Mouse (Mus musculus) hindbrain, embryonic 13.5 days (tissue): Measurements from ENCODE around the gene Plppr4. TPM values are rescaled to one million over a fixed set of nuclear protein-coding genes. Genes with fewer than 3 reads are reported as not detected.

ENCODE experiments used
- ATAC-seq: fragments of 200-750 bp; cut with Nextera tagmentation; 2 replicates; pipeline ENCODE4 v1.8.0; 2017; ENCODE audit warnings: moderate TSS enrichment; ENCODE audit not compliant: low FRiP score
- H3K27ac ChIP-seq: fragments of 300-500 bp; sonication (generic); 2 replicates; pipeline ENCODE4 v1.5.1; 2015; ENCODE audit warnings: inconsistent platforms, mild to moderate bottlenecking, moderate library complexity
- H3K27me3 ChIP-seq: fragments of 300-500 bp; sonication (generic); 2 replicates; pipeline ENCODE4 v1.6.1; 2015; ENCODE audit warnings: mild to moderate bottlenecking, inconsistent platforms
- H3K36me3 ChIP-seq: fragments of 300-500 bp; sonication (generic); 2 replicates; pipeline ENCODE4 v1.6.1; 2015; ENCODE audit warnings: mild to moderate bottlenecking, inconsistent platforms
- H3K4me1 ChIP-seq: fragments of 300-500 bp; sonication (generic); replicated peaks from 2 replicates; pipeline ENCODE4 v1.6.1; 2015; ENCODE audit warnings: inconsistent platforms
- H3K4me2 ChIP-seq: fragments of 300-500 bp; sonication (generic); 2 replicates; pipeline ENCODE4 v1.6.1; 2015; ENCODE audit warnings: inconsistent platforms, mild to moderate bottlenecking, moderate library complexity
- H3K4me3 ChIP-seq: fragments of 300-500 bp; sonication (generic); 2 replicates; pipeline ENCODE4 v1.5.1; 2015; ENCODE audit warnings: mild to moderate bottlenecking, inconsistent platforms
- H3K9ac ChIP-seq: fragments of 300-500 bp; sonication (generic); 2 replicates; pipeline ENCODE4 v1.6.1; 2015; ENCODE audit warnings: mild to moderate bottlenecking, inconsistent platforms
- H3K9me3 ChIP-seq: fragments of 300-500 bp; sonication (generic); 2 replicates; pipeline ENCODE4 v1.6.1; 2016; ENCODE audit warnings: inconsistent platforms
- WGBS: fragments of 180-500 bp; shearing (Covaris S2); methylation state at CpG from one replicate; pipeline ENCODE4 v1.1.7; 2015; 5-methylcytosine and 5-hydroxymethylcytosine counted together
- polyA plus RNA-seq: library from polyadenylated mRNA; unstranded; fragments of >200 nt; fragmentation: Nextera tagmentation; extraction: Ambion mirVana; gene quantifications from 2 replicates; pipeline ENCODE4 v1.2.1, GENCODE M21; 2015

Plppr4 gene
- polyA plus RNA-seq, 1 experiment from 2014 or later = 7.6 TPM

- WGBS = 85% methylated on average over 3 of the region's 3 CpGs
- Histone ChIP-seq H3K4me1 (no peaks in the 10 kb centered on the region), H3K4me2 (no peak overlapping the region), H3K36me3 (peaks cover 11% of the 10 kb centered on the region), H3K9ac (no peak overlapping the region), H3K9me3 (no peaks in the 10 kb centered on the region), H3K27ac (no peak overlapping the region), H3K4me3 (no peak overlapping the region), H3K27me3 (no peaks in the 10 kb centered on the region)
- ATAC-seq = no peak
These were observed 41.0 kb downstream of the Plppr4 start for GRCm38 (mm10) chr3:117319671-117320070.

GRCm38 (mm10) chr3:117313339-117313738 lies 47.3 kb downstream of the Plppr4 start:
- Histone ChIP-seq H3K27me3 (no peaks in the 10 kb centered on the region), H3K4me3 (no peak overlapping the region), H3K4me2 (no peak overlapping the region), H3K27ac (no peak overlapping the region), H3K9ac (no peak overlapping the region), H3K4me1 (no peaks in the 10 kb centered on the region), H3K9me3 (no peaks in the 10 kb centered on the region), H3K36me3 (no peaks in the 10 kb centered on the region)
- ATAC-seq = no peak
- WGBS = 94% methylated on average over 4 of the region's 4 CpGs

GRCm38 (mm10) chr3:117312097-117312496 lies 48.6 kb downstream of the Plppr4 start:
- H3K9ac ChIP-seq = no peak overlapping the region
- no peak overlapping the region for H3K4me3 ChIP-seq
- no peaks in the 10 kb centered on the region for H3K27me3 ChIP-seq
- ATAC-seq = no peak
- no peaks in the 10 kb centered on the region for H3K4me1 ChIP-seq
- H3K4me2 ChIP-seq = no peak overlapping the region
- no peaks in the 10 kb centered on the region for H3K9me3 ChIP-seq
- WGBS = 96% methylated on average over 7 of the region's 7 CpGs
- H3K27ac ChIP-seq = no peak overlapping the region
- H3K36me3 ChIP-seq = no peaks in the 10 kb centered on the region

GRCm38 (mm10) chr3:117310801-117311368 lies 49.8 kb downstream of the Plppr4 start:
- no peak for ATAC-seq

GRCm38 (mm10) chr3:117309580-117309910 lies 51.1 kb downstream of the Plppr4 start:
- 92% methylated on average over 3 of the region's 3 CpGs for WGBS
- H3K27me3 ChIP-seq = no peaks in the 10 kb centered on the region
- H3K36me3 ChIP-seq = no peaks in the 10 kb centered on the region
- ATAC-seq = no peak
- no peak overlapping the region for H3K27ac ChIP-seq
- H3K9ac ChIP-seq = no peak overlapping the region
- H3K4me2 ChIP-seq = no peak overlapping the region
- H3K9me3 ChIP-seq = no peaks in the 10 kb centered on the region
- no peaks in the 10 kb centered on the region for H3K4me1 ChIP-seq
- H3K4me3 ChIP-seq = no peak overlapping the region

More at GRCm38 (mm10) chr3:117310801-117311368, 49.8 kb downstream of the Plppr4 start:
- Histone ChIP-seq H3K4me3 (no peak overlapping the region), H3K27ac (no peak overlapping the region), H3K4me2 (no peak overlapping the region), H3K27me3 (no peaks in the 10 kb centered on the region), H3K36me3 (no peaks in the 10 kb centered on the region), H3K4me1 (no peaks in the 10 kb centered on the region), H3K9me3 (no peaks in the 10 kb centered on the region), H3K9ac (no peak overlapping the region)
- 88% methylated on average over 2 of the region's 2 CpGs for WGBS

GRCm38 (mm10) chr3:117308895-117309579 lies 51.6 kb downstream of the Plppr4 start:
- ATAC-seq = no peak
- H3K4me1 ChIP-seq = no peaks in the 10 kb centered on the region
- WGBS = 91% methylated on average over 3 of the region's 3 CpGs

GRCm38 (mm10) chr3:117307555-117307954 lies 53.1 kb downstream of the Plppr4 start:
- no peak overlapping the region for H3K9ac ChIP-seq
- WGBS = 93% methylated on average over 4 of the region's 4 CpGs

More at GRCm38 (mm10) chr3:117308895-117309579, 51.6 kb downstream of the Plppr4 start:
- Histone ChIP-seq H3K9ac (no peak overlapping the region), H3K9me3 (no peaks in the 10 kb centered on the region), H3K4me3 (no peak overlapping the region), H3K36me3 (no peaks in the 10 kb centered on the region), H3K27ac (no peak overlapping the region), H3K27me3 (no peaks in the 10 kb centered on the region), H3K4me2 (no peak overlapping the region)

GRCm38 (mm10) chr3:117304037-117304436 lies 56.6 kb downstream of the Plppr4 start:
- Histone ChIP-seq H3K9me3 (no peaks in the 10 kb centered on the region), H3K4me1 (no peaks in the 10 kb centered on the region), H3K27me3 (no peaks in the 10 kb centered on the region), H3K36me3 (no peaks in the 10 kb centered on the region), H3K4me2 (no peak overlapping the region), H3K4me3 (no peak overlapping the region), H3K9ac (no peak overlapping the region), H3K27ac (no peak overlapping the region)
- WGBS = 92% methylated on average over 2 of the region's 2 CpGs
- ATAC-seq = no peak

More at GRCm38 (mm10) chr3:117307555-117307954, 53.1 kb downstream of the Plppr4 start:
- no peak for ATAC-seq
- H3K27me3 ChIP-seq = no peaks in the 10 kb centered on the region
- H3K36me3 ChIP-seq = no peaks in the 10 kb centered on the region
- H3K9me3 ChIP-seq = no peaks in the 10 kb centered on the region
- H3K4me1 ChIP-seq = no peaks in the 10 kb centered on the region
- no peak overlapping the region for H3K4me2 ChIP-seq
- no peak overlapping the region for H3K27ac ChIP-seq
- no peak overlapping the region for H3K4me3 ChIP-seq

- no peak overlapping the region for H3K27ac ChIP-seq
- no peaks in the 10 kb centered on the region for H3K9me3 ChIP-seq
- H3K4me3 ChIP-seq = no peak overlapping the region
- no peaks in the 10 kb centered on the region for H3K36me3 ChIP-seq
- ATAC-seq = no peak
- no peak overlapping the region for H3K4me2 ChIP-seq
- no peak overlapping the region for H3K9ac ChIP-seq
- WGBS = 81% methylated on average over 1 of the region's 1 CpGs
- H3K27me3 ChIP-seq = no peaks in the 10 kb centered on the region
- no peaks in the 10 kb centered on the region for H3K4me1 ChIP-seq
These were observed 59.9 kb downstream of the Plppr4 start for GRCm38 (mm10) chr3:117300735-117301271.

GRCm38 (mm10) chr3:117297735-117298134 lies 62.9 kb downstream of the Plppr4 start:
- Histone ChIP-seq H3K36me3 (no peaks in the 10 kb centered on the region), H3K4me1 (no peaks in the 10 kb centered on the region), H3K4me3 (no peak overlapping the region), H3K4me2 (no peak overlapping the region), H3K27ac (no peak overlapping the region), H3K27me3 (no peaks in the 10 kb centered on the region), H3K9ac (no peak overlapping the region), H3K9me3 (no peaks in the 10 kb centered on the region)
- ATAC-seq = no peak
- 92% methylated on average over 1 of the region's 1 CpGs for WGBS

GRCm38 (mm10) chr3:117294308-117294925 lies 66.3 kb downstream of the Plppr4 start:
- Histone ChIP-seq H3K9me3 (no peaks in the 10 kb centered on the region), H3K36me3 (no peaks in the 10 kb centered on the region), H3K4me3 (no peak overlapping the region), H3K4me2 (no peak overlapping the region), H3K27me3 (no peaks in the 10 kb centered on the region), H3K4me1 (no peaks in the 10 kb centered on the region), H3K27ac (no peak overlapping the region), H3K9ac (no peak overlapping the region)
- no peak for ATAC-seq
- 85% methylated on average over 2 of the region's 2 CpGs for WGBS
